Mouse (Mus musculus) lung, embryonic 16.5 days (tissue): ENCODE measurements around the gene Gab2. TPM values are rescaled to one million over a fixed set of nuclear protein-coding genes. Genes with fewer than 3 reads are reported as not detected.
"Not testable (repeated sequence)": the region's sequence is repeated elsewhere in the genome, so short reads cannot be mapped to it uniquely, and the experiment has no call there.

Source experiments
- ATAC-seq: fragments of 200-750 bp; cut with Nextera tagmentation; 2 replicates; pipeline ENCODE4 v1.8.0; 2017; ENCODE audit warnings: low read depth, mild to moderate bottlenecking, moderate library complexity
- H3K27ac ChIP-seq: fragments of 300-500 bp; sonication (generic); 2 replicates; pipeline ENCODE4 v1.5.1; 2014; ENCODE audit warnings: mild to moderate bottlenecking, control low read depth, low read length
- H3K27me3 ChIP-seq: fragments of 300-500 bp; sonication (generic); 2 replicates; pipeline ENCODE4 v1.6.1; 2014; ENCODE audit warnings: low read depth, low read length, mixed read lengths; ENCODE audit not compliant: control insufficient read depth, insufficient read depth
- H3K36me3 ChIP-seq: fragments of 300-500 bp; sonication (generic); 2 replicates; pipeline ENCODE4 v1.6.1; 2014; ENCODE audit warnings: low read length; ENCODE audit not compliant: control insufficient read depth, insufficient read depth
- H3K4me1 ChIP-seq: fragments of 300-500 bp; sonication (generic); replicated peaks from 2 replicates; pipeline ENCODE4 v1.6.1; 2014; ENCODE audit warnings: low read length, mixed read lengths; ENCODE audit not compliant: control insufficient read depth, insufficient read depth
- H3K4me2 ChIP-seq: fragments of 300-500 bp; sonication (generic); 2 replicates; pipeline ENCODE4 v1.6.1; 2014; ENCODE audit warnings: low read depth, low read length, control low read depth
- H3K4me3 ChIP-seq: fragments of 300-500 bp; sonication (generic); 2 replicates; pipeline ENCODE4 v1.5.1; 2014; ENCODE audit warnings: mild to moderate bottlenecking, low read length, control low read depth
- H3K9ac ChIP-seq: fragments of 300-500 bp; sonication (generic); 2 replicates; pipeline ENCODE4 v1.6.1; 2014; ENCODE audit warnings: low read length, control low read depth
- H3K9me3 ChIP-seq: fragments of 300-500 bp; sonication (generic); 2 replicates; pipeline ENCODE4 v1.6.1; 2016; ENCODE audit warnings: low read length; ENCODE audit not compliant: control insufficient read depth
- WGBS: fragments of 180-500 bp; shearing (Covaris S2); extraction: QIAGEN DNeasy Blood & Tissue Kit; methylation state at CpG from one replicate; pipeline ENCODE4 v1.1.7; 2014; 5-methylcytosine and 5-hydroxymethylcytosine counted together
- polyA plus RNA-seq: library from polyadenylated mRNA; unstranded; fragments of >200 nt; fragmentation: Nextera tagmentation; extraction: Ambion mirVana; gene quantifications from 2 replicates; pipeline ENCODE4 v1.2.1, GENCODE M21; 2015

Gene Gab2
- polyA plus RNA-seq, 1 experiment from 2014 or later = 8.9 TPM

DNA sequence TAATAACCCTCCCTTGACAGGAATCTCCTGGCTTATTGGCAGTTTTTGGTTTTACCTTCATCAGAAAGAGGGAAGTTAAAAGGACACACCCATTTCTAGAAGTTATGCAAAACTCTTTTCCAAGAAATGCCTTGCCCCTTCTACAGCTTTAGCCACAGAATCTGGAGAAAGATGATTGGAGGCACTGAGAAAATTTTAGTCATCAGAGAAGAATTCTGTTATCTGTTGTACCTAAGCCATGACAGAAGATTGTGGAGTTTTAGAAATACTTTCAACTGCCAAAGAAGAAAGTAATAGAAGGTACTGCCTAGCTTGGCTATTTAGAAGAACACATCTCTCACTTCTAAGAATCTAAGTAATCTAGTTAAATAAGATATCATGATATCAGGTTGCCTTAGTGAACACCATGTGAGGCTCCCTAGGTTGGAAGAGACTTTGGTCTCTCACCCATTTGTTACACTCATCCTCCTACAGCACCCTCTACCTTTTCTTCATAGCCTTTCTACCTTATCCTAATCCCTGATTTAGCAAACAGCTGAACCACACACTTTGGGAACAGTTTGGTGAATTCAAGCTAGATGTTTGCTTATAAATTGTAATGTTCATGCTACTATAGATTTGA, 128.8 kb downstream of the Gab2 start:
- H3K4me2 ChIP-seq = no peak overlapping the region
- no peaks in the 10 kb centered on the region for H3K27me3 ChIP-seq
- H3K9me3 ChIP-seq = no peaks in the 10 kb centered on the region
- H3K9ac ChIP-seq = no peak overlapping the region
- H3K4me1 ChIP-seq = 0 out of 2 replicates have a peak, but pooled peaks cover 2% of the 10 kb centered on the region
- no peak overlapping the region for H3K27ac ChIP-seq
- H3K4me3 ChIP-seq = no peak overlapping the region
- ATAC-seq = no peak
- no peaks in the 10 kb centered on the region for H3K36me3 ChIP-seq

DNA sequence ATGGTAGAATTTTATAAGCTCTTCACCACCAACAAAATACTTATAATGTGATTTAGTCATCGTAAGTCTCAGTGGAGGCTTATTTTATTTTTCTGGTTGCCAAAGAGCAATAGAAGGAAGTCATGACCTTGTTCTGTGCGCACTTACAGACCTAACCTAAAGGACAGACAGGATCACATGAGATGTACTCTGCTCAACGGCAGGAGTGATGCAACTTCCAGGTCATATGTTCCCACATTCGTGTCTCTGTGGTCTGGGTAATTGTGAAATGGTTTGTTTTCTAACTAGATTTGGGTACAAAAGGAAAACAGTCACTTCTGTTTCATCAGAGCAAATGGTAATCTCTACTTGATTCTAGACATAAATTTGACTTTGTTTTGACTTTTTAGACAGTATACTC, 129.7 kb downstream of the Gab2 start:
- no peak overlapping the region for H3K27ac ChIP-seq
- no peak overlapping the region for H3K9ac ChIP-seq
- H3K4me1 ChIP-seq = 0 out of 2 replicates have a peak, but pooled peaks cover 2% of the 10 kb centered on the region
- 73% methylated on average over 4 of the region's 4 CpGs for WGBS
- no peaks in the 10 kb centered on the region for H3K36me3 ChIP-seq
- no peak overlapping the region for H3K4me2 ChIP-seq
- no peaks in the 10 kb centered on the region for H3K27me3 ChIP-seq
- H3K4me3 ChIP-seq = no peak overlapping the region
- no peak for ATAC-seq
- no peaks in the 10 kb centered on the region for H3K9me3 ChIP-seq

DNA sequence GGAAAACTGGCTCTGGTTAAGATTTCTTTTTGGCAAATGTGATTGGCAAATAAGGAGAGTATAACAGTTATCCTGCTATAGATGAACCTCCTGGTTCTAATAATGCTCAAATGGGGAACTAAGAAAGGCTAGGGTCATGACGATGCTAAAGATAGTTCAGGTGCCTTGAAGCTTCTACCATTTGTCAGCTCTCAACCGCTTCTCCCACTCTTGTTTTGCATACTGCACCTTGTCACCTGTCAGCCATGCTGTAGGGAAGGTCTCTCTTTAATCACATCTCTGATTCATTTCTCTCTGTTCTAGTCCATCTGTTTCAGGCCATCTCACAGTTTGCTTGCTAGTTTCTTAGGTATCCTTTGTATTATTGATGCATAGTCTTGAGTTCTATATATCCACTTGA, 142.4 kb downstream of the Gab2 start:
- ATAC-seq = no peak
- no peak overlapping the region for H3K9ac ChIP-seq
- 85% methylated on average over 2 of the region's 2 CpGs for WGBS

DNA sequence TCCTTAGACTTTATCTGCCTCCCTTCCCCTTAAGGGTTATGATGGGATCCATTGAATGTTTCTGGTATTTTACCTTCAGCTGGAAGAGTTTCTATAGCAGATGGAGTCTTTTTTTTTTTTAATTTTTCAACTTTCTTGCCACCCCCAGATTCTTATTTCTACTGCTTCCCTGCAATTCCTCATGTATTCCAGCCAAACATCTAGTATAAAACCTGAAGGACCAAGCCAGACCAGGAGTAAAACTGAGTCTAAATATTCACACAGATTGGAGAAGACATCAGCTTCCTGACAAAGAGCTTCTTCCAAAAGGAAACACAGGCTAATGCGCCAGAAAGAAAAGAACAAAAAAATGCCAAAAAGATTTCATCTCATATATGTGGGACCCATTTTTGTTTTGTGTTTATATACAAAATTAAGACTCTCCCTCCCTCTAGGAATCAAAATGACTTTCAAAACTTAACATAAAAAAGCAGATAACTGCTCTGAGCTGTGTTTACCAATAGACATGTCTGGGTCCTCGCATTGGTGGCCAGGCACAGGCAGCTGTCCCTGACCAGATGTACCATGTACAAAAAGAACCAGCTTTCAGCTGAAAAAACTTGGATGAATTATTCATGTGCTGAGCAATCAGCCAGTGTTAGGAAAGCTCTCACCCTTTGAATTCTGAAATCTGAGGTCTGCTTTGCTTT, 164.0 kb downstream of the Gab2 start:
- H3K9ac ChIP-seq = no peak overlapping the region
- WGBS = 66% methylated on average over 2 of the region's 2 CpGs
- no peaks in the 10 kb centered on the region for H3K9me3 ChIP-seq
- H3K27ac ChIP-seq = no peak overlapping the region
- peak; percentile 52; the same call in 1 of the 2 replicates for ATAC-seq
- H3K4me2 ChIP-seq = no peak overlapping the region
- H3K27me3 ChIP-seq = no peaks in the 10 kb centered on the region
- peaks cover 9% of the 10 kb centered on the region for H3K4me1 ChIP-seq
- H3K4me3 ChIP-seq = no peak overlapping the region
- H3K36me3 ChIP-seq = no peaks in the 10 kb centered on the region

More for the DNA sequence above, 142.4 kb downstream of the Gab2 start:
- H3K4me1 ChIP-seq = no peaks in the 10 kb centered on the region
- no peak overlapping the region for H3K4me2 ChIP-seq
- H3K27me3 ChIP-seq = no peaks in the 10 kb centered on the region
- no peak overlapping the region for H3K27ac ChIP-seq
- H3K9me3 ChIP-seq = no peaks in the 10 kb centered on the region
- peaks cover 4% of the 10 kb centered on the region; the same call in 1 of the 2 replicates for H3K36me3 ChIP-seq
- H3K4me3 ChIP-seq = no peak overlapping the region

DNA sequence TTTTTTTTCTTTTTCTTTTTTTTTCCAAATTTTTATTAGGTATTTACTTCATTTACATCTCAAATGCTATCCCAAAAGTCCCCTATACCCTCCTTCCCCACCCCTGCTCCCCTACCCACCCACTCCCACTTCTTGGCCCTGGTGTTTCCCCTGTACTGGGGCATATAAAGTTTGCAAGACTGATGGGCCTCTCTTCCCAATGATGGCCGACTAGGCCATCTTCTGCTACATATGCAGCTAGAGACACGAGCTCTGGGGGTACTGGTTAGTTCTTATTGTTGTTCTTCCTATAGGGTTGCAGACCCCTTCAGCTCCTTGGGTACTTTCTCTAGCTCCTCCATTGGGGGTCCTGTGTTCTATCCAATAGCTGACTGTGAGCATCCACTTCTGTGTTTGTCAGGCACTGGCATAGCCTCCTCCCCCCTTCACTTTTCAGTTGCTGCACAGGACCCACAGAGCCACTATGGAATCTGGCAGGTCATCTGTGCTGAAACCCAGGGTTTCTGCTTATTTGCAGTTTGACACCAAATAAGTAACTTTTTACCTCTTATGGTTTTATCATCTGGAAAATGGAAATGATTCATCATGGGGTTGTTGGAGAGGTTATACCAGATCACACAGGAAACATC, 164.7 kb downstream of the Gab2 start:
- H3K9ac ChIP-seq, H3K36me3 ChIP-seq, H3K4me2 ChIP-seq, H3K27ac ChIP-seq, H3K4me1 ChIP-seq, H3K4me3 ChIP-seq, H3K27me3 ChIP-seq, H3K9me3 ChIP-seq: not testable (repeated sequence)
- 0 out of 2 replicates have a peak, but pooled peaks have one; percentile 7 for ATAC-seq
- WGBS = 59% methylated on average over 2 of the region's 2 CpGs

DNA sequence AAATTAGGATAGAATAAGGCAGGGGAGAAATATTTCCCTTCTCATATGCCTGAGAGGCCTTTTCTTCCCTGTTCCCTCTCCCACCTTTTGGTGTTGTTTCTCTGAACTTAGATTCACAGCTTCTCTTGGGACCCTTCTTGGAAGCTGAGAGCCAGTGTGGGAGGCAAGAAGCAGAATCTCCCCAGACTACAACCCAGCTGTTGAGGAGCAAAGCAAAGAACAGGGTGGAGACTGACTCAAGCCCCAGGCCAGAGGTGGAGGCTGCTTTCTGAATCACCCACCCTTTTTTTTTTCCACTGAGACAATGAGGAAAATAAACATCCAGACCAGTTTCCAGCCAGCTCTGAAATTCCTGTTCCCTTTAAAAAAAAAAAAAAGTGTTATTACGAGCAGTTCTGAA, 166.3 kb downstream of the Gab2 start:
- no peak overlapping the region for H3K4me2 ChIP-seq
- no peaks in the 10 kb centered on the region for H3K9me3 ChIP-seq
- peak overlapping the region; percentile 54 for H3K27ac ChIP-seq
- no peaks in the 10 kb centered on the region for H3K36me3 ChIP-seq
- 38% methylated on average over 1 of the region's 1 CpGs for WGBS
- H3K9ac ChIP-seq = no peak overlapping the region; the same call in 1 of the 2 replicates
- ATAC-seq = peak; percentile 52; the same call in 1 of the 2 replicates
- peaks cover 9% of the 10 kb centered on the region for H3K4me1 ChIP-seq
- no peaks in the 10 kb centered on the region for H3K27me3 ChIP-seq
- H3K4me3 ChIP-seq = no peak overlapping the region

DNA sequence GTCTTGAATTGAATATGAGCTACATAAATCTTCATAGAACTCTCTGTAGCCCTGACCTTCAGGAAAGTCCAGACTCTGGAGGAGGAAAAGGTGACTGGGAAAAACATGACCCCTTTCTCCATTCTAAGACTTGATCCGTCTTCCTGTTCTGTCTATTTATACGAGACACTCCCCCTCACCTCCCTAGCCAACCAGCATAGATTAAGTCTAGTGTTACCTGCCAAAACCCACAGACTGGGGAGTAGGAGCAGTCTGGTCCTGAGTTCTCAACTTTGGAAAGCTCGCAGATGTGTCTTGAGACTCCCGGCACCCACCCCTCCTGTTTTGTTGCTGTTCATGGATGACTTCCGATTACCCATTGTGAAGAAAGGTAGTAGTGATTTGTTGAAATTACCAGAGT, 166.8 kb downstream of the Gab2 start:
- H3K27ac ChIP-seq = no peak overlapping the region
- ATAC-seq = 0 out of 2 replicates have a peak, but pooled peaks have one; percentile 15

DNA sequence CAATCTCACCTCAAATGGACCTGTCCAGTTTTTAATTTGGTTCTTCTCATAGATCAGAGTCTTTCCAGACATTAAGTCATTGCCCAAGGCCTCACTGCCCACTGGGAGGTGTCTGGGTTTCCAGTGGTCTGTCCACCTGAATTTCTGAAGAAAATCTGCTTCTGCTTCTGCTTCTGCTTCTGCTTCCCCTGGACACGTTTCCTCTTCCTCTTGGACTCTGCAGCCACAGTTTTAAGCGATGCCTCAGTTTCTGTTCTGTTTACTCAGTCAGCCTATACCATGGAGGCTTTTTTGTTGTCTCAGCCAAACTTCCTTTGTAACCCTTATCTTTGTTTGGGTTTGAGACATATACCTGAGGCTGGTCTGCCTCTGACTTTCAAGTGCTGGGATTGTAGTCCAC, 170.3 kb downstream of the Gab2 start:
- Histone ChIP-seq H3K9me3 (no peaks in the 10 kb centered on the region), H3K4me3 (no peak overlapping the region), H3K36me3 (no peaks in the 10 kb centered on the region), H3K27ac (no peak overlapping the region), H3K9ac (no peak overlapping the region), H3K4me2 (no peak overlapping the region), H3K4me1 (peaks cover 6% of the 10 kb centered on the region), H3K27me3 (no peaks in the 10 kb centered on the region)
- WGBS = 44% methylated on average over 2 of the region's 2 CpGs
- ATAC-seq = no peak

More for the DNA sequence above, 166.8 kb downstream of the Gab2 start:
- Histone ChIP-seq H3K9me3 (no peaks in the 10 kb centered on the region), H3K36me3 (no peaks in the 10 kb centered on the region), H3K4me3 (no peak overlapping the region), H3K4me1 (peaks cover 9% of the 10 kb centered on the region), H3K4me2 (no peak overlapping the region), H3K27me3 (no peaks in the 10 kb centered on the region), H3K9ac (no peak overlapping the region)
- 58% methylated on average over 5 of the region's 5 CpGs for WGBS

DNA sequence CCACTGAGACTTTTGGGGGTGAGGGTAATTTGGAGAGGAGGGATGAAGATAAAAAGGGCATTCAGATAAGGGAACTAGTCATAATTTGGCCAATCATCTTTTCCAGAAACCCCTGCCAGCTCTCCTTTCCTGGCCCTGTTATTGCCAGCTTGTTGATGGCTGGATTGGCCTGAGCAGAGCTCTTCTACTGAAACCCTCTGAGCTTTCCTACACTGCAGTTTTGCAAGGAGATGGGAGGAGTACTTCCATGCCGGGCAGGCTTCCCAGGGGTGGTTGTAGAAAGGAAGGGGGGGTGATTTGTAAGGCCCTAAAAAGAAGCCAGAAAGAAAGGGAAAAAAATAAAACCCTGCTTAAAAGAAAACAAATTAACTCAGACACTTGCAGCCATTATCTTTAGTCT, 181.2 kb downstream of the Gab2 start:
- no peaks in the 10 kb centered on the region for H3K4me1 ChIP-seq
- H3K36me3 ChIP-seq = no peaks in the 10 kb centered on the region
- WGBS = 63% methylated on average over 1 of the region's 1 CpGs
- no peaks in the 10 kb centered on the region for H3K9me3 ChIP-seq
- no peak overlapping the region for H3K4me3 ChIP-seq
- ATAC-seq = no peak
- no peaks in the 10 kb centered on the region for H3K27me3 ChIP-seq
- no peak overlapping the region for H3K4me2 ChIP-seq
- H3K9ac ChIP-seq = no peak overlapping the region
- no peak overlapping the region for H3K27ac ChIP-seq
